Mouse (Mus musculus) lung, postnatal 0 days (tissue): Measurements from ENCODE around the gene Elovl7. TPM values are rescaled to one million over a fixed set of nuclear protein-coding genes. Genes with fewer than 3 reads are reported as not detected.

Experiments used
- ATAC-seq: fragments of 200-750 bp; cut with Nextera tagmentation; 2 replicates; pipeline ENCODE4 v1.8.0; 2017; ENCODE audit warnings: moderate library complexity
- DNase-seq: peaks from one replicate; pipeline ENCODE4 v3.0.0-alpha.2; 2016; ENCODE audit warnings: low spot score
- H3K27ac ChIP-seq: fragments of 300-500 bp; sonication (generic); 2 replicates; pipeline ENCODE4 v1.5.1; 2014; ENCODE audit warnings: antibody characterized with exemption, mild to moderate bottlenecking, low read length, mixed read lengths
- H3K27me3 ChIP-seq: fragments of 300-500 bp; sonication (generic); replicated peaks from 2 replicates; pipeline ENCODE4 v1.6.1; 2014; ENCODE audit warnings: low read length, mixed read lengths; ENCODE audit not compliant: insufficient read depth
- H3K36me3 ChIP-seq: fragments of 300-500 bp; sonication (generic); 2 replicates; pipeline ENCODE4 v1.6.1; 2014; ENCODE audit warnings: low read length, mixed read lengths; ENCODE audit not compliant: insufficient read depth
- H3K4me1 ChIP-seq: fragments of 300-500 bp; sonication (generic); 2 replicates; pipeline ENCODE4 v1.6.1; 2014; ENCODE audit warnings: antibody characterized with exemption, low read depth, low read length, mixed read lengths; ENCODE audit not compliant: insufficient read depth
- H3K4me2 ChIP-seq: fragments of 300-500 bp; sonication (generic); replicated peaks from 2 replicates; pipeline ENCODE4 v1.6.1; 2014; ENCODE audit warnings: low read depth, mild to moderate bottlenecking, low read length, moderate library complexity, mixed read lengths
- H3K4me3 ChIP-seq: fragments of 300-500 bp; sonication (generic); 2 replicates; pipeline ENCODE4 v1.5.1; 2014; ENCODE audit warnings: low read depth, low read length
- H3K9ac ChIP-seq: fragments of 300-500 bp; sonication (generic); replicated peaks from 2 replicates; pipeline ENCODE4 v1.6.1; 2014; ENCODE audit warnings: low read depth, mild to moderate bottlenecking
- H3K9me3 ChIP-seq: fragments of 300-500 bp; sonication (generic); 2 replicates; pipeline ENCODE4 v1.6.1; 2016; ENCODE audit warnings: low read length, mixed read lengths
- CTCF ChIP-seq: IDR thresholded peaks from 2 replicates; pipeline ENCODE4 v1.5.1; 2016; ENCODE audit warnings: antibody characterized with exemption, mild to moderate bottlenecking
- EP300 ChIP-seq: IDR thresholded peaks from 2 replicates; pipeline ENCODE4 v1.6.1; 2016; ENCODE audit warnings: antibody characterized with exemption, mild to moderate bottlenecking, control low read depth
- WGBS: fragments of 180-500 bp; shearing (Covaris S2); extraction: QIAGEN DNeasy Blood & Tissue Kit; methylation state at CpG from one replicate; pipeline ENCODE4 v1.1.7; 2014; 5-methylcytosine and 5-hydroxymethylcytosine counted together
- polyA plus RNA-seq: library from polyadenylated mRNA; unstranded; fragments of >200 nt; fragmentation: Nextera tagmentation; extraction: Ambion mirVana; gene quantifications from 2 replicates; pipeline ENCODE4 v1.2.1, GENCODE M21; 2015

The Elovl7 gene
- polyA plus RNA-seq, 1 experiment from 2014 or later = 10.1 TPM

DNA sequence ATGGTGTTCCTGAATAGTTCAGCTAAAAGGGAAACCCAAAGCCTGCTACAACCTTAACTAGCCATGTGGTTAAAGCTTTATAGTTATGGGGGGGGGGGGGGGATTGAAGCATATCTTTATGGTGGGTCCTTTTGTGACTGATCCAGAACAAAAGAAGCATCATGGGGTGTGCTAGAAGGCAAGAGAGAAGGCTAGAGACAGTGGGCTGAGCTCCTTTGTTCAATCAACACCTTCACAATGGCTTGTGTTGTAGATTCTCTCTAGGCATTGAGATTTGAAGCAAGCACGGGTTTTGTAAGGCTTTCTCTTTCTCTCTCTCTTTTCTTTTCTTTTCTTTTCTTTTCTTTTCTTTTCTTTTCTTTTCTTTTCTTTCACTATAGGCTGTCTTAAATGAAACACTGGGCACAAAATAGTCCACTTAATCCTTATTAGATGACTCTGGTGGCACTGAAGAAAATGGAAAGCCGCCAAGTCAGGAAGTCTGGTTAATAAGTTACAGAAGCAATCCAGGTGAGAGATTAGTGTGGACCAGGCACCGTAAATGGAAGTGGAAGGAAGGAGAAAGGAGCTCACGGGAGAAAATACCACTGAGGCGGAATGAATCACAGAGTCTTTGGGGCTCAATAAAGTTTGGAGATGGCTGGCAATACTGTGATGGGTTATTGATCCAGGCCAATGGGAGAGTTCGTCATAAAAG, 15.6 kb downstream of the Elovl7 start:
- no peak overlapping the region for H3K9ac ChIP-seq
- H3K27me3 ChIP-seq = no peaks in the 10 kb centered on the region
- H3K36me3 ChIP-seq = no peaks in the 10 kb centered on the region
- 63% methylated on average over 6 of the region's 6 CpGs for WGBS
- no peaks in the 10 kb centered on the region for H3K4me1 ChIP-seq
- DNase-seq = peak; percentile 57
- no peak for TF ChIP-seq EP300
- TF ChIP-seq CTCF = no peak
- H3K4me3 ChIP-seq = no peak overlapping the region
- no peak overlapping the region for H3K27ac ChIP-seq
- peak; percentile 62 for ATAC-seq
- no peaks in the 10 kb centered on the region for H3K9me3 ChIP-seq
- no peak overlapping the region for H3K4me2 ChIP-seq

GRCm38 (mm10) chr13:108240012-108240411, 25.8 kb downstream of the Elovl7 start:
- no peak overlapping the region for H3K9ac ChIP-seq
- no peaks in the 10 kb centered on the region for H3K4me1 ChIP-seq
- no peak overlapping the region for H3K4me3 ChIP-seq
- no peaks in the 10 kb centered on the region for H3K36me3 ChIP-seq
- 26% methylated on average over 4 of the region's 4 CpGs for WGBS
- H3K27me3 ChIP-seq = no peaks in the 10 kb centered on the region
- no peak for ATAC-seq
- TF ChIP-seq CTCF (no peak), EP300 (no peak)
- H3K27ac ChIP-seq = no peak overlapping the region
- H3K9me3 ChIP-seq = no peaks in the 10 kb centered on the region
- no peak overlapping the region for H3K4me2 ChIP-seq
- DNase-seq = peak; percentile 11

DNA sequence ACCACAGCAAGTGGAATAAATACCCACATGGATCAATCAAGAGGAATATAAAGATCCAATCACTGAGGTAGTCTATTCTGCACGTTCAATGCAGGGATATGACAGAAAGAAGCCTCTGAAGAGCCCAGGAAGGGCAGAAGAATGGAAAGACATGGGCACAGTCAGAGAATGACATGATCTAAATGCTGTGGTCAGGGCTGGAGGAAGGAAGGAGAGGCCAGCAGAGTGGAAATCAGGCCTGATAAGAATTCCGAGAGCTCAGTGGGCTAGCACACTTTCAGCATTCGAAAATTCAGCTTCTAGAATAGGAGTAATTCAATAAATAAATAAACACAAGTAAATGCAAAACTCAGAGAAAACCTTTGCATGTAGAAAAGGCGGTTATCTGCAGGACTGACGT, 27.5 kb downstream of the Elovl7 start:
- 63% methylated on average over 5 of the region's 5 CpGs for WGBS
- no peaks in the 10 kb centered on the region for H3K27me3 ChIP-seq
- no peak overlapping the region for H3K4me3 ChIP-seq
- no peak overlapping the region for H3K9ac ChIP-seq
- no peak for ATAC-seq
- H3K36me3 ChIP-seq = no peaks in the 10 kb centered on the region
- DNase-seq = no peak
- no peak for TF ChIP-seq EP300
- TF ChIP-seq CTCF = no peak
- H3K4me2 ChIP-seq = no peak overlapping the region
- no peak overlapping the region for H3K27ac ChIP-seq
- H3K9me3 ChIP-seq = no peaks in the 10 kb centered on the region
- no peaks in the 10 kb centered on the region for H3K4me1 ChIP-seq

- ATAC-seq = no peak
- no peak overlapping the region for H3K4me2 ChIP-seq
- 49% methylated on average over 11 of the region's 11 CpGs for WGBS
- no peaks in the 10 kb centered on the region for H3K27me3 ChIP-seq
- H3K36me3 ChIP-seq = no peaks in the 10 kb centered on the region
- no peak overlapping the region for H3K9ac ChIP-seq
- DNase-seq = no peak
- no peaks in the 10 kb centered on the region for H3K9me3 ChIP-seq
- TF ChIP-seq EP300 (no peak), CTCF (no peak)
- no peak overlapping the region for H3K4me3 ChIP-seq
- no peaks in the 10 kb centered on the region for H3K4me1 ChIP-seq
- H3K27ac ChIP-seq = no peak overlapping the region
Measured at GRCm38 (mm10) chr13:108245086-108245697, 31.0 kb downstream of the Elovl7 start.

GRCm38 (mm10) chr13:108251106-108251505, 36.9 kb downstream of the Elovl7 start:
- no peak for TF ChIP-seq CTCF
- TF ChIP-seq EP300 = no peak
- no peak overlapping the region for H3K9ac ChIP-seq
- no peak for DNase-seq
- H3K9me3 ChIP-seq = no peaks in the 10 kb centered on the region
- no peaks in the 10 kb centered on the region for H3K4me1 ChIP-seq
- H3K4me3 ChIP-seq = no peak overlapping the region
- WGBS = 62% methylated on average over 5 of the region's 5 CpGs
- no peaks in the 10 kb centered on the region for H3K36me3 ChIP-seq
- no peaks in the 10 kb centered on the region for H3K27me3 ChIP-seq
- H3K4me2 ChIP-seq = no peak overlapping the region
- ATAC-seq = no peak
- H3K27ac ChIP-seq = no peak overlapping the region

DNA sequence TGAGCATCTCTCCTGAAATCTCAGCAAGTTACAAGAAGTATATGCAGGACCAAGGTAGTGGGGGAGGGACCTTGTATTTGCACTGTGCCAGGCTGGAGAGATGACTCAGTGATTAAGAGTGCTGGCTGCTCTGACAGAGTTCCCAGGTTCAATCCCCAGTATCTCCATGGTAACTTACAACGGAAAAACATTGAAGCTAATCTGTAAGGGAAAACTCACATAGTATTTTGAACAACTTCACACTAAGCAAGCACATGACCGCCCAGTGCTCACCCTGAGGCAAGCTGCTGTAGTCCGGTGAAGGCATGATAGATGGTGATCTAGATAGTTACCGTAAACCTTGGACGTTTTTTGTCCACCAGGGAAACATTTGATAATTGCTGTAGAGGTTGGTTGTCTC, 39.8 kb downstream of the Elovl7 start:
- H3K27me3 ChIP-seq = no peaks in the 10 kb centered on the region
- no peak for TF ChIP-seq EP300
- WGBS = 74% methylated on average over 5 of the region's 5 CpGs
- ATAC-seq (no peak), DNase-seq (no peak)
- no peaks in the 10 kb centered on the region for H3K9me3 ChIP-seq
- H3K4me3 ChIP-seq = no peak overlapping the region
- H3K4me1 ChIP-seq = no peaks in the 10 kb centered on the region
- no peak overlapping the region for H3K27ac ChIP-seq
- no peak overlapping the region for H3K9ac ChIP-seq
- H3K4me2 ChIP-seq = no peak overlapping the region
- no peaks in the 10 kb centered on the region for H3K36me3 ChIP-seq
